Mouse (Mus musculus) cerebellum, adult 8-10 months (tissue): ENCODE results near the gene Sgms2.
"Not testable (repeated sequence)": the region's sequence is repeated elsewhere in the genome, so short reads cannot be mapped to it uniquely, and the experiment has no call there.

Experiments used
- DNase-seq: peaks from one replicate; pipeline ENCODE4 v3.0.0; 2022

Sgms2 gene

GRCm38 (mm10) chr3:131350539-131350938 is 140.7 kb downstream of the Sgms2 start:
- DNase-seq = no peak

- no peak for DNase-seq
These were observed 142.2 kb downstream of the Sgms2 start for GRCm38 (mm10) chr3:131349013-131349412.

GRCm38 (mm10) chr3:131348579-131348950 is 142.6 kb downstream of the Sgms2 start:
- DNase-seq = no peak

- no peak for DNase-seq
These were observed 143.2 kb downstream of the Sgms2 start for GRCm38 (mm10) chr3:131347831-131348578.

GRCm38 (mm10) chr3:131345903-131346302 is 145.3 kb downstream of the Sgms2 start:
- no peak for DNase-seq

DNA sequence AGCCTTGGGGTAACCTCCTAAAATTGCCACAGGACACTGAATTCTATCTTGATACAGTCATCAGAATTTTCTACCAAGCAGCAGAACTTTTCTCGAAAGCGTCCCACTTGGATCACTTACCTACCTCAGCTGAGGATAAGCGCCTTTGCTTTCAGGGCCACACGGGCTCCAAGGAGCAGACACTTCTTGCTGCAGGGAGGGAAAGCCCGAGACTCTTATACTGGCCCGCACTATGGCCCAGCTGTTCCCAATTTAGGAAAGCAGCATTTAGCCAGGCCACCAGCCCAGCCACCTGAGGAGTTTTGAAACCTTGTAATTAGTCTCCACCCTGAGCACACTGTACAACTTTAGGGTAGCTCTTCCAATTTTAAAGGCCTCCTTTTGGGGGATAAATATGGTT is 147.9 kb downstream of the Sgms2 start:
- no peak for DNase-seq

DNA sequence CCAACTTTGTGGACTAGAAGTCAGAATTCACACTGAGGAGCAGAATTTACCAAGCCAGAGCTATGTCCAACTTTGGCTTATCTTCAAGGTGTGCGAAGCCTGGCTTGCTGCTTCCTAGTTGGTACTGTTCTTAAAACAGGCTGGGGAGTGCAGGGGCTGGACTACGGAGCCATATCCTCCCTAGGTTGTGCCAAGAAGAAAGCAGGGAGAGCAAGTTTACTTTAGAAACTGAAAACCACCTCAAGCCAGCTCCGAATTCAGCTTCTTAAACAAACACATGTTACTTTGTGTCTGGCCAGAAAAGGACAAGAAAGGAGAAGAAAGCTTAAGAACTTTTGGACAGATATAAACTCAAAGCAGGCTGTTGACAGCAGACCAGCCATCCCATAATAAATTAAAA is 150.3 kb downstream of the Sgms2 start:
- no peak for DNase-seq

DNA sequence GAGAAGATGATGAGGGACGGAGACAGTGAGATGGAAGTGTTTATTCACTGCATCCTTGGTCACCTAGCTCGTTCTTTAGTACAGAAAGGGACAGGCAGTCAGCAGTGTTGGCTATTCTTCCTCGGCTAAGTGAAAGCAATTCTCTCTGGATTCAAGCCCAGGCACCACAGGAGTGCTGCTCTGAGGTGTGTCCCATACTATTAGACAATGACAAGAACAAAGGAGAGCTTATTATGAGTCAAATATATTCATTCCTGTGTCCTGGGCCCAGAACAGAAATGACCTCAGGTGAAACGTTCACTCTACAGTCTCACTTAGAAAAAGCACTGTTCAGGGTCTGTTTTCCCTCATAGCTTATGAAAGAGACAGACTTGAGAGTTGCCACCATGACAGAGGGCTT is 151.9 kb downstream of the Sgms2 start:
- DNase-seq = no peak

DNA sequence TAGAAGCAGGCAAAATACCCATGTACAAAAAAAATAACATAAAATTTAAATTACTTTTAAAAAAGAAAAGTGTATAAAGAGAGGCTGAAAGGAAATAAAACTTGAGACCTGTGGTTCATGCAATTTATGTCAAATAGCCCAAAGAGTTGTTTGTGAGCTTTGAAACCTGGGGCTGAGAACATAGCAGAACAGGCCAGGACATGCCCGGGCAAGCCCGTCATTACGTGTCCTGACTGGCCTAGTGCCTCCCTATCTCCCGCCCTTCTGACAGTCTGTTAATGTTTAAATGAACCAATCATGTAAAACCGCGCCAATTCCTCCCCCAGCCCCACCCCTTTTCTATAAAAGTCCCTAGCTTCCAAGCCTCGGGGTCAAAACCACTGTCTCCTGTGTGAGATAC is 153.5 kb downstream of the Sgms2 start:
- DNase-seq = not testable (repeated sequence)

- no peak for DNase-seq
These were observed 154.6 kb downstream of the Sgms2 start for GRCm38 (mm10) chr3:131336629-131337028.

DNA sequence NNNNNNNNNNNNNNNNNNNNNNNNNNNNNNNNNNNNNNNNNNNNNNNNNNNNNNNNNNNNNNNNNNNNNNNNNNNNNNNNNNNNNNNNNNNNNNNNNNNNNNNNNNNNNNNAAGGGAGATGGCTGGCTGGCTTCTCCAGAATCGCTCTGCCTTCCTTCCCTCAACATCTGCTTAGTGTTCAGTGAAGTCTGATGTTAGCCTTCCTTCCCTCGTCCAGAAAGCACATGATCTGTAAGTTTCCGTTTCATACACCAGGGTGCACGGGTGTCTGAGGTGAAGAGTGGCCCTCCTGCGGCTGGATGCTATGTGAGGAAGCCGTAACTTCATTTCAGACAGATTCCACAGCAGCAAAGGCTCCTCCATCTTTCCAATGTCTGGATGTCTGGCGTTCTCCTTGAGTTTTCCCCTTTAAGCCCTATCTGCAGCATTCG is 156.1 kb downstream of the Sgms2 start:
- DNase-seq = no peak

DNA sequence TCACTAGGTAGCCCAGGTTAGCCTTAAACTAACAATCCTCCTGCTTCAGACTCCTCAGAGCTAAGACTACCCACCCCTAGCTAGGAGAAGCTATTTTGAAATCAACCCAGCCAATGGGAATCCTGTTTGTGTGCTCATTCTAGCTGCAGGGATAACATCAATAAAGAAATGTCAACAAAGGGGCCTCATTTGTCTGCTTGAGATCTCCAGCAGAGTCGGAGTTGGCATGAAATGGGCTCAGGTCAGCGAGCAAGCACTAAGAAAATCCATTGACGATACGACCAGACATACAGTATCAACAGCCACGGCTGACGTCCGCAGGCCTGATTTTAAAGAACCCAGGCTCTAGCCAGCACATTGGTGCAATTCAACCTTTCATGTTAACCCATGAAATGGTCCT is 164.0 kb downstream of the Sgms2 start:
- no peak for DNase-seq

DNA sequence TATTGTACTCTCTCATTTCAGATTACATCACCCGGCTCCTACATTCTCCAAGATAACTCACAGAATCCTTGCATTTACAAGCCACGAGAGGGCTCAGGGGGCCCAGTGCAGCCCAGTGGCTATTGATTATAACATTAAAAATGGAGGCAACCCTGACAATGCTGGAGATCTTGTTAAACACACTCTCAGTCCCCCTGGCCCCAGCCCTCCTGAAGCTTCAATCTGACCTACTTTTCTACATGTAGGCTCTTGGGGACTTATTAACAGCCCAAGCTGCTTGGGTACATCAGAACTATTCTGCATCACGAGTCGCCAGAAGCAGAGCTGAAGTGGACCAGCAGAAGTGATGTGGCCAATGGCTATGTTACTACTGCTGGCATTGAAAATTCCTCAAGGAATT is 164.6 kb downstream of the Sgms2 start:
- no peak for DNase-seq

DNA sequence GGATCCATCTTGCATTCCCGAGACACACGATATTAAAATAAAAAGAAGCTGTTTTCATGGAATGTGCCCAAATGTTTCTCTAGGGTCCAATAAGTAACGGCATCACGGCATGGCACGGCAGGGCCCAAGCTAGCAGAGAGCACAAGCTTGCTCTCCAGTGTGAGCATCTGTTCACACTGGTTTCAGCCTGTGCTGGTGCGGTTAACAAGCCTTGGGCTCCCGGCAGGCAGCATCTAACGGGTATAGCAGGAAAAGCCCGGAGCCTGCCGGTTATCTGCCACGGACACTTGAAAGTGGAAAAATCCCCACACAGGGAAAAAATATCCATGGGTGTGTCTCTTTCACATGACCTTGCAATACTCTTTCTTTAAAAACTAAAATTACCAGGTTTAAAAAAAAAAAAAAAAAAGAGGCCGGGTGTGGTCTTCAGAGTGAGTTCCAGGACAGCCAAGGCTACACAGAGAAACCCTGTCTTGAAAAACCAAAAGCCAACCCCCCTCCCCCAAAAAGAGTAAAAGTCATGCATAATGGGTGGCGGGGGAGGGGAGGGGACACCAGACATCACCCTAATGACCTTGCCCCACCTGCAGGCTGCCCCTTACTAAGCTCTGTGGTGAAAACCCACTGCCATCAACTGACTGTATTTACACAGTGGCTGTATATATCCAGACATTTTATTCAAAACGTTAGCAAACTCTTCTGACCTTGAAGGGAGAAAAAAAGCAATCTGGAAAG is 169.0 kb downstream of the Sgms2 start:
- DNase-seq = no peak

- DNase-seq = peak; percentile 83
These were observed 171.0 kb downstream of the Sgms2 start for GRCm38 (mm10) chr3:131320184-131320583.

- no peak for DNase-seq
These were observed 173.0 kb downstream of the Sgms2 start for GRCm38 (mm10) chr3:131318211-131318610.

DNA sequence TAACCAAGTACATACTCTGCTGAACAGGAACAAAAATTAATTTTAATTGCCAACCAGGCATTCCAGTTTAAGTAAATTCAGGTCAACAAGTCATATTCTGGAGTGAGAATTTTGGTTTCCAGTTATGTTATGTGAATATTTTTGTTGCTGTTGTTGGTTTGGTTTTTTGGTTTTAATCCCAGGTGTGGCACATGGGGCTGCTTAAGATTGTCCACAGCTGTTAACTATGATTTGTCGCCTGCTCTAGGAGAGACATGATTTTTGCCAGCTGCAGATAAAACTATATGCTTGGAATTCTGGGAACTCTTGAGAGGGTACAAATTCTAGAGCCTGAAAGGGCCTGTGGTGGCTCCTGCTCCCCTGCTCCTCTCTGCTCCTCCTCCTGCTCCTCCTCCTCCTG is 174.1 kb downstream of the Sgms2 start:
- DNase-seq = no peak

- no peak for DNase-seq
These were observed 175.2 kb downstream of the Sgms2 start for GRCm38 (mm10) chr3:131315957-131316510.

DNA sequence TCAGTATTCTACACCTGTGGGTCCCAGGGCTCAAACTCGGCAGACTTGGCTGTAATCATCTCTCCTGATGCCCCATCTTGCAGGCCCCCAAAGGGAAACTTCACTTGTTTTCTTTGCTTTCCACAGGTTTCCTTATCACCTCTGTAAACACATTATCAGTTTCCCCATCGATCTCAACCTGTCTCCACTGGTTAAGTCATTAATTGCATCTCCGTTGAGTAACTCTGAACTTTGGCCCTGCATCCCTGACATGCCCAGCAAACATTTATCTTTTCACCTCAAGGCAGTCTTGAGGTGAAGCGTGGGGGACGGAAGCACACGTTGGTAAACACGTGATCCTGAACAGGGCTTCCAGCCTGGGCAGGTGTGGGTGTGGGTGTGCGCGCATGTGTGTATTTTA is 178.9 kb downstream of the Sgms2 start:
- DNase-seq = no peak

- DNase-seq = no peak
These were observed 180.6 kb downstream of the Sgms2 start for GRCm38 (mm10) chr3:131310572-131310971.

DNA sequence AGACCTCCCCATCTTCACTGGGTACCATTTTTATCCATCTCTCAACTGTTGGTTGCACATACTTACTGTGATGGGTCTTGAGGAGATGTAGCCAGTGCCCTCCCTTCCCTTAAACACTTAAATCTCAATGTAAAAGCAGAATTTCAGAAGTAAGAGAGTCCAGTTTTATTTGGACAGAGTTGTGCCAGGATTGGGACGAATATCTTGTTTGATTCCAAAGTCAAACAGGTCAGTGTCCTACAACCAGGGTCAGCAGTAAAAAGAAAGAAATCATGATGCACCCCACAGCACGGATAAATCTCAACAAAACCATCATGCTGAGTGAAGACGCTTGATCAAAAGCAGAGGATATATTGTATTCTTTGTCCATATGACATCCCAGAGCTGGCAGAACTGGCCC is 183.4 kb downstream of the Sgms2 start:
- DNase-seq = no peak

- no peak for DNase-seq
These were observed 185.0 kb downstream of the Sgms2 start for GRCm38 (mm10) chr3:131306255-131306654.

GRCm38 (mm10) chr3:131303320-131303714 is 187.9 kb downstream of the Sgms2 start:
- no peak for DNase-seq
